Mouse (Mus musculus) forebrain, embryonic 15.5 days (tissue): ENCODE results near the gene Zgpat. TPM values are rescaled to one million over a fixed set of nuclear protein-coding genes. Genes with fewer than 3 reads are reported as not detected.

Source experiments
- ATAC-seq: fragments of 200-750 bp; cut with Nextera tagmentation; replicated peaks from 2 replicates; pipeline ENCODE4 v1.8.0; 2017; ENCODE audit warnings: mild to moderate bottlenecking, moderate TSS enrichment, moderate library complexity
- H3K27ac ChIP-seq: fragments of 300-500 bp; sonication (generic); replicated peaks from 2 replicates; pipeline ENCODE4 v1.5.1; 2015; ENCODE audit warnings: mild to moderate bottlenecking, inconsistent platforms
- H3K27me3 ChIP-seq: fragments of 300-500 bp; sonication (generic); 2 replicates; pipeline ENCODE4 v1.6.1; 2015; ENCODE audit warnings: inconsistent platforms
- H3K36me3 ChIP-seq: fragments of 300-500 bp; sonication (generic); 2 replicates; pipeline ENCODE4 v1.6.1; 2015; ENCODE audit warnings: mild to moderate bottlenecking, inconsistent platforms
- H3K4me1 ChIP-seq: fragments of 300-500 bp; sonication (generic); 2 replicates; pipeline ENCODE4 v1.6.1; 2015; ENCODE audit warnings: inconsistent platforms
- H3K4me2 ChIP-seq: fragments of 300-500 bp; sonication (generic); replicated peaks from 2 replicates; pipeline ENCODE4 v1.6.1; 2015; ENCODE audit warnings: mild to moderate bottlenecking, inconsistent platforms
- H3K4me3 ChIP-seq: fragments of 300-500 bp; sonication (generic); 2 replicates; pipeline ENCODE4 v1.5.1; 2015; ENCODE audit warnings: mild to moderate bottlenecking, inconsistent platforms
- H3K9ac ChIP-seq: fragments of 300-500 bp; sonication (generic); replicated peaks from 2 replicates; pipeline ENCODE4 v1.6.1; 2015; ENCODE audit warnings: mild to moderate bottlenecking, inconsistent platforms
- H3K9me3 ChIP-seq: fragments of 300-500 bp; sonication (generic); 2 replicates; pipeline ENCODE4 v1.6.1; 2016; ENCODE audit warnings: inconsistent platforms
- WGBS: fragments of 180-500 bp; shearing (Covaris S2); methylation state at CpG from one replicate; pipeline ENCODE4 v1.1.7; 2015; ENCODE audit warnings: mixed read lengths; 5-methylcytosine and 5-hydroxymethylcytosine counted together
- polyA plus RNA-seq: library from polyadenylated mRNA; unstranded; fragments of >200 nt; fragmentation: Nextera tagmentation; extraction: Ambion mirVana; gene quantifications from 2 replicates; pipeline ENCODE4 v1.2.1, GENCODE M21; 2015

The Zgpat gene
- polyA plus RNA-seq, 1 experiment from 2014 or later, result 82.1 TPM

DNA sequence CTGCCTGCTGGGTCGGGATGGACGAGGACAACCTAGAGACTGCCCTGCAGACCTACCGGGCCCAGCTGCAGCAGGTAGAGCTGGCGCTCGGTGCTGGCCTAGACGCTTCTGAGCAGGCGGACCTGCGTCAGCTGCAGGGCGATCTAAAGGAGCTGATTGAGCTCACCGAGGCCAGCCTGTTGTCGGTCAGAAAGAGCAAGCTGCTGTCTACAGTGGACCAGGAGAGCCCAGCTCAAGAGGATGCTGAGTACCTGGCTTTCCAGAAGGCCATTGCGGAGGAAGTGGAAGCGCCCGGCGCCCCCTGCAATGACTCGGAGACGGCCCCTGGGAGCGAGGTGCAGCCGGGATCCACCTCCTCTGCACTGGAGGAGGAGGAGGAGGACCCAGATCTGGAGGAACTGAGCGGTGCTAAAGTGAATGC, 937 bp downstream of the Zgpat start:
- Histone ChIP-seq H3K9ac (peak overlapping the region; percentile 94), H3K4me1 (peaks cover 46% of the 10 kb centered on the region), H3K36me3 (peaks cover 39% of the 10 kb centered on the region), H3K9me3 (no peaks in the 10 kb centered on the region), H3K4me2 (peak overlapping the region; percentile 90), H3K27ac (peak overlapping the region; percentile 93), H3K27me3 (no peaks in the 10 kb centered on the region), H3K4me3 (peak overlapping the region; percentile 81)
- ATAC-seq, result peak; percentile 69
- WGBS, result 1% methylated on average over 20 of the region's 20 CpGs

DNA sequence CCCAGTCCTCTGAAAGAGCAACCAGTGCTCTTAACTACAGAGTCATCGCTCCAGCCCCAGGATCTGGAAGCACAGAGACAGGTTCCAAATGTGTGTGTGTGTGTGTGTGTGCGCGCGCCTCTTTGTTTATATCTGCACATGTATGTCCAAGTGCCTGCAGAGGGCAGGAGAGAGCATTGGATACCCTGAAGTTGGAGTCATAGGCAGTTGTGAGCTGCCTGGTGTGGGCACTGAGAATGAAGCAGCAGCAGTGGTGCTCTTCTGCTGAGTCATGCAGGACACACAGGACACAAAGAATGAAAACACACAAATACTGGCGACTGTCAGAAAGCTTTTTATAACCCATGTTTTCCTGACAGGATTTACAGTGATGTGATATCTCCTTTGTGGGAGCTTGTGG, 5.3 kb downstream of the Zgpat start:
- H3K9ac ChIP-seq, result no peak overlapping the region
- 96% methylated on average over 5 of the region's 5 CpGs for WGBS
- no peak for ATAC-seq
- H3K36me3 ChIP-seq, result peaks cover 16% of the 10 kb centered on the region; the same call in 1 of the 2 replicates
- H3K27ac ChIP-seq, result no peak overlapping the region
- H3K9me3 ChIP-seq, result no peaks in the 10 kb centered on the region
- H3K4me1 ChIP-seq, result peaks cover 35% of the 10 kb centered on the region
- no peak overlapping the region for H3K4me2 ChIP-seq
- H3K27me3 ChIP-seq, result no peaks in the 10 kb centered on the region
- H3K4me3 ChIP-seq, result no peak overlapping the region

DNA sequence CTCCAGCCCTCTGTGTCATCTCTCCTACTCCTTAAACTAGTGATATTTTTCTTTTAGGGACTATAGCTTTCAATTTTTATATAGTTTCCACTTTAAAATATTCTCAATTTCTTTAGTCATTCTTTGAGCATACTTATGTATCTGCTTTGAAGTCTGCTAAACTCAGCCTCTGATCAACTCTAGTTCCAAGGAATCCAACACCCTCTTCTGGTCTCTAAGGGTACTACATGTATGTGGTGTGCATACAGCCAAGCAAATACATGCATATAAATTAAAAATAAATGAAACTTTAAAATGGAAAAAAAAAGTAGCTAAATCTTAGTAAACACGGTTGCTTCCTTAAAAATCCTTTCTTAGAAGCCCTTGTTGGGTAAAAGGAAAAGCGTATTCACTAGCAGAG, 11.1 kb downstream of the Zgpat start:
- Histone ChIP-seq H3K4me3 (no peak overlapping the region), H3K27me3 (no peaks in the 10 kb centered on the region), H3K36me3 (peaks cover 26% of the 10 kb centered on the region), H3K4me1 (no peaks in the 10 kb centered on the region), H3K4me2 (no peak overlapping the region), H3K9ac (no peak overlapping the region), H3K27ac (no peak overlapping the region), H3K9me3 (no peaks in the 10 kb centered on the region)
- WGBS, result 95% methylated on average over 2 of the region's 2 CpGs
- ATAC-seq, result no peak

DNA sequence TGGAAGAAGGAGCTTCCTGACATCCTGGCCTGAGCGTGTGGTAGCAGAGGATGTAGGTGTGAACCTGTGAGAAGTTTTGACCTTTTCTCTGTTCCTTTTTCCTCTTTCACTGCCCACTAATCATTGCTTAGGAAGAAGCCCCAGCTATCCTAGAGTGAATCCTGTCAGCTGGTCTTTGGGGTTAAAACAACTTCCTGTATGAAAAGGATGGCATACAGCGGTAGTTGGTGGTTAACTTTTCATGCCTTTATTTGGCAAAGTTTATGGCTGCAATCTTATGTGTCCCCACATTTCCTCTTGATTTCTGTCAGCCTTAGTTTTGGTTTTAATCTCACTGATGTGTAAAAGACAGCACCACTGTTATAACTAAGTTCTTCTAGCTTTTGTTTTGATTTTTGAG, 12.5 kb downstream of the Zgpat start:
- WGBS, result 96% methylated on average over 2 of the region's 2 CpGs
- Histone ChIP-seq H3K36me3 (peaks cover 37% of the 10 kb centered on the region), H3K9me3 (no peaks in the 10 kb centered on the region), H3K4me2 (no peak overlapping the region), H3K4me3 (no peak overlapping the region), H3K27me3 (no peaks in the 10 kb centered on the region), H3K27ac (no peak overlapping the region), H3K4me1 (no peaks in the 10 kb centered on the region), H3K9ac (no peak overlapping the region)
- ATAC-seq, result no peak

DNA sequence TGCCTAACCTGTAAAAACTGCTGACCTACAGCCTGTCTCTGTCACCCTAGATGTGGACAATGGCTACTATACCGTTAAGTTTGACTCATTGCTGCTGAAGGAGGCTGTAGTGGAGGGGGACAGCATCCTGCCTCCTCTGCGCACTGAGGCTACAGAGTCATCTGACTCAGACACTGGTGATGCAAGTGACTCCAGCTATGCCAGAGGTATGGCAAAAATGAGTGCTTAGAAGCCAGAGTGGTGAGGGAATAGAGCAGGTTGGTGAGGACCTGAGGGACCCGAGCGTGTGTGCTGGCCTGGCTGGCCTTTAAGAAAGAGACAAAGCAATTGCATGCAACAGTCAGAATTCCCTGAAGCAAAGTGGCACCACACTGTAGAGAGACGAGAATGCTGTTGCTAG, 14.0 kb downstream of the Zgpat start:
- Histone ChIP-seq H3K27me3 (no peaks in the 10 kb centered on the region), H3K4me1 (no peaks in the 10 kb centered on the region), H3K9ac (no peak overlapping the region), H3K4me3 (no peak overlapping the region), H3K4me2 (no peak overlapping the region), H3K36me3 (peaks cover 51% of the 10 kb centered on the region), H3K9me3 (no peaks in the 10 kb centered on the region), H3K27ac (no peak overlapping the region)
- no peak for ATAC-seq
- 91% methylated on average over 5 of the region's 5 CpGs for WGBS

DNA sequence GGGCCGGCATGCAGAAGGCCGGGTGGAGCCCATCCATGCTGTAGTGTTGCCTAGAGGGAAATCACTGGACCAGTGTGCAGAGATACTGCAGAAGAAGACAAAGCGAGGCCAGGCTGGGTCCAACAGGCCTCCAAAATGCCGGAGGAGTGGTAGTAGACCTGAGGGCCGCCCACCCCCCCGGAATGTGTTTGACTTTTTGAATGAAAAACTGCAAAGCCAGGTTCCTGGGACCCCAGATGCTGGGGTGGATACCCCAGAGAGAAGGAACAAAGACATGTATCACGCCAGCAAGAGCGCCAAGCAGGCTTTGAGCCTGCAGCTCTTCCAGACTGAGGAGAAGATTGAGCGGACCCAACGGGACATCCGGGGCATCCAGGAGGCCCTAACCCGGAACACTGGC, 15.1 kb downstream of the Zgpat start, which contains the start of gene Lime1:
Gene Lime1 (plus strand): TSS at position 301 of the 400 bp plus-strand sequence.
- 95% methylated on average over 12 of the region's 12 CpGs for WGBS
- Histone ChIP-seq H3K4me3 (no peak within 1 kb of the TSS), H3K4me2 (no peak within 1 kb of the TSS), H3K4me1 (no peaks in the 10 kb centered on the region), H3K9ac (no peak within 1 kb of the TSS), H3K36me3 (peaks cover 57% of the 10 kb centered on the region), H3K9me3 (no peaks in the 10 kb centered on the region), H3K27me3 (no peaks in the 10 kb centered on the region), H3K27ac (no peak within 1 kb of the TSS)
- ATAC-seq, result no peak

DNA sequence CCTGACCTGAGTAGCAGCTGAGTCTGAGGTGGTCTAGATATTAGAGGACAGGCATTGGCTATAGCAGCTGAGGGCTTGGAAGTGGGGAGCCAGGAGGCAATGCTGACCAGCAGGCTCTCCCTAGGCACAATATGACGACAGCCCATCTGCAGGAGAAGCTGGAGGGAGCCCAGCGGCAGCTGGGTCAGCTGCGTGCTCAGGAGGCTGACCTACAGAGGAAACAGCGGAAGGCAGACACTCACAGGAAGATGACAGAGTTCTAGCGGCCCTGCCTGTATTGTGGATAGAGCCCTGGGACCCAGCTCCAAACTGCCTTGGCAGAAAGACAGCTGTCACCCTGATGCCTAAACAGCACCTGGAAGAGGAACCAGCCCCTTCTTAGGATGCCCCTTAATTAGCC, 15.5 kb downstream of the Zgpat start:
- no peaks in the 10 kb centered on the region for H3K27me3 ChIP-seq

DNA sequence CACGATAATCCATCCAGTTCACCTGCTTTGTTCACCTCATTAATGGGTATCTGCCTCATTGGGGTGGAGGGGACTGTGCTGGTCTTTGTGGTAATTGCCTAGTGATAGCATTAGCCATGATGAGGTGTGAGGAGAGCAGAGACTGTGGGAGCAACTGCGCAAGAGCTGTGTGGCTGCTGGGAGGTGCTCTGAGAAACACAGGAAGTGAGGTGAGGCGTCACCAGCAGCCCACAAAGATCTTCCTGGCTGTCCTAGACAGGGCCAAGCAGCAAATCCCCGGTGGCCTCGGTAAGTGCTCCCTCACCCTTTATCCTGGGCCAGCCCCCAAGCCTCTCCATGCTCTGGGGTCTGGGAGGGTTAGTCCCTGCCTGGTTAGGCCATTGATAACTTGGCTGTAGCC, 16.4 kb downstream of the Zgpat start:
- WGBS, result 96% methylated on average over 5 of the region's 5 CpGs
- peaks cover 57% of the 10 kb centered on the region for H3K36me3 ChIP-seq
- no peak for ATAC-seq

More for the DNA sequence above, 15.5 kb downstream of the Zgpat start:
- Histone ChIP-seq H3K4me1 (no peaks in the 10 kb centered on the region), H3K4me3 (no peak overlapping the region), H3K4me2 (no peak overlapping the region), H3K27ac (no peak overlapping the region), H3K36me3 (peaks cover 57% of the 10 kb centered on the region), H3K9ac (no peak overlapping the region), H3K9me3 (no peaks in the 10 kb centered on the region)
- WGBS, result 91% methylated on average over 5 of the region's 5 CpGs
- ATAC-seq, result no peak

DNA sequence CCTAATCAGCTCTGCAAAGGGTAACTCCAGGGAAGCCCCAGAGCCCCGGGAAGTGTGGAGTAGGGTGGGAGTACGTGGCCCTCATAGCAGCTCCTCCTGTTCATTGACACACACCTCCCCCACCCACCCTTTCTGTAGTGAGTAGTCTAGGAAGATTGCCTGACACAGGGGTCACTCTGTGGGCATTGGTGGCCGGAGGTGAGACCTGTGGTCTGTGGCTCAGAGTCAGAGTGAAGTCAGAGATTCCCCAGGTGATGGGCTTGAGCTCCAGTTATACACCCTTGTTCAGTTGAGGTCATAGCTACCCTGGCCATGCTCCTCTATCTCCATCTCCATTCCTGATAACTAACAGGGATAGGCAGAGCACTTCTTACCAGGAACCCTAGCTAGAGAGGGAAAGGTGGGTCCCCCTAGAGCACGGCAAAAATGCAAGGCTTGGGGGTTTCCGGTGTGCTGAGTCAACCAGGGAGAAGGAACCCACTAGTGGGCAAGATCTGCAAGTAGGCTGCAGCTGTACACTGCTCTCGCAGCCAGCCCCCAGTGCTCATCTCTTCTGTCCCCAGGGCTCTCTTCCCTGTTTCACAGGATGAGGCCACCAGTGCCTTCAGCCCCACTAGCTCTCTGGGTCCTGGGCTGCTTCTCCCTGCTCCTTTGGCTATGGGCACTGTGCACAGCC, 17.0 kb downstream of the Zgpat start:
- no peak for ATAC-seq
- 94% methylated on average over 6 of the region's 6 CpGs for WGBS

More for the DNA sequence above, 16.4 kb downstream of the Zgpat start:
- Histone ChIP-seq H3K4me1 (no peaks in the 10 kb centered on the region), H3K27ac (no peak overlapping the region), H3K9ac (no peak overlapping the region), H3K4me2 (no peak overlapping the region), H3K9me3 (no peaks in the 10 kb centered on the region), H3K27me3 (no peaks in the 10 kb centered on the region), H3K4me3 (no peak overlapping the region)

DNA sequence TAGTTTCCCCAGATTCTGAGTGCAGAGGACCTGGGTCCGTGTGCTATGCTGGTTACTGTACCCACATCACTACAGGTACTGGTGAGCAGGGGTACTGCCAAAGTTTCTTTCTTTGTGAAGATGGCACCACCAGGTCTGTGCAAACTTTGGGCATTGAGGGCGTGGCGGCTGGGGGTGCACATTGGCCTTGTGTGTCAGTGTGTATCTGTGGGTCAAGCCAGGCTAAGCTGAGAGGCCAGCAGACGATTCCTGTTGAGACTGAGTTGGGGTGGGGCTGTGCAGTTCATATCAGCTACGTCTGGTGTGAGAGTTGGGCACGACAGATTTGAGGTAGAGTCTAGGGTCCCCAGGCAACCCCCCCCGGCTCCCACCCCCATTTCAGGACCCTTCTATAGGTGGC, 19.7 kb downstream of the Zgpat start:
- WGBS, result 92% methylated on average over 7 of the region's 7 CpGs
- H3K9me3 ChIP-seq, result no peaks in the 10 kb centered on the region
- peak; percentile 12; the same call in 1 of the 2 replicates for ATAC-seq
- H3K27me3 ChIP-seq, result no peaks in the 10 kb centered on the region
- no peak overlapping the region for H3K4me3 ChIP-seq
- H3K4me2 ChIP-seq, result no peak overlapping the region
- H3K36me3 ChIP-seq, result peaks cover 47% of the 10 kb centered on the region
- H3K27ac ChIP-seq, result no peak overlapping the region
- H3K9ac ChIP-seq, result no peak overlapping the region
- no peaks in the 10 kb centered on the region for H3K4me1 ChIP-seq

More for the DNA sequence above, 17.0 kb downstream of the Zgpat start:
- Histone ChIP-seq H3K4me1 (no peaks in the 10 kb centered on the region), H3K27me3 (no peaks in the 10 kb centered on the region), H3K4me3 (no peak overlapping the region), H3K36me3 (peaks cover 60% of the 10 kb centered on the region), H3K4me2 (no peak overlapping the region), H3K9ac (no peak overlapping the region), H3K27ac (no peak overlapping the region), H3K9me3 (no peaks in the 10 kb centered on the region)

DNA sequence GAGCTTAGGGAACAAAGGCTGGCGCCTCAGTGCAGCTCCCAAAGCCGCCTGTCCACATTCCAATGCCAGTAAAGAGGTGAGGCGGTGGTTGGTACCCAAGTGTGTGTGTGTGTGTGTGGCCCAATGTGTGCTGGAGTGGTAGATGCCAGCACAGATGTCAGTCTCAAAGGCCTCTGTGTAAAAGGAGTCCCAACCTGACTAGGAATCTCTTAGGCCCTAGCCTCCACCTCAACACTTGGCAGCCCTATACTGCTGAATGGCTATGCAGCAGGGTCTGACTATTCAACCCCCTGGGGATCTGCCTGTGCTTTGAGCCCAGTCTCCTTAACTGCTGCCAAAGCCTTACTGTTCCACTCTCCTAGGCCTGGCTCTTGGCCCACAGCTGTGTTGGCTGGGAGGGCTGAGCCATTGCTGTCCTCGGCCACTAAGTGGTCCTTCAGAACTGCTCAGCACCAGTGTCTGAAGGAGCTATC, 20.2 kb downstream of the Zgpat start:
- no peak overlapping the region for H3K4me3 ChIP-seq
- peaks cover 42% of the 10 kb centered on the region for H3K36me3 ChIP-seq
- H3K9me3 ChIP-seq, result no peaks in the 10 kb centered on the region
- 0 out of 2 replicates have a peak overlapping the region, but pooled peaks have one; percentile 3 for H3K27ac ChIP-seq
- no peaks in the 10 kb centered on the region for H3K4me1 ChIP-seq
- 66% methylated on average over 4 of the region's 4 CpGs for WGBS
- ATAC-seq, result peak; percentile 51
- no peak overlapping the region for H3K9ac ChIP-seq
- no peak overlapping the region for H3K4me2 ChIP-seq
- H3K27me3 ChIP-seq, result no peaks in the 10 kb centered on the region

DNA sequence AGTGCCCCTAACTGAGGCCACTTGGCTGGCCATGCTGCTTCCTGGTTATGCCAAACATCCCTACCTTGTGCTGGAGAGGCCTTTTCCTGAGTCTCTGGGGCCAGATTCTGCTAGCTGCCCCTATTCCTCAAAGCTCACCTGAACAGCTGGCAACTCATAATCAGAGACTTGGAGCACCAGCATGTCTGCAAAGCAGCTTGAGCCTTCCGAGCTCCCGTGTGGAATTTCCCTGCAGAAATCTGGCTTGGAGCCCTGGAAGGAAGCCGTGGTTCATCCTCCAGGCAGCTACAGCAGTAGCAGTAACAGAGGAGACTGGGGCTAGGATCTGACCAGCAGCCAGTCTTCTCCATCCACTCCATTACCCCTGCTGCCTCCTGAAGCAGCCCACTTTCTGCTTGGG, 21.2 kb downstream of the Zgpat start:
- Histone ChIP-seq H3K4me2 (no peak overlapping the region), H3K27ac (no peak overlapping the region), H3K4me3 (no peak overlapping the region), H3K4me1 (no peaks in the 10 kb centered on the region), H3K9ac (no peak overlapping the region), H3K27me3 (no peaks in the 10 kb centered on the region), H3K36me3 (peaks cover 35% of the 10 kb centered on the region), H3K9me3 (no peaks in the 10 kb centered on the region)
- no peak for ATAC-seq
- WGBS, result 78% methylated on average over 3 of the region's 3 CpGs
